Mouse (Mus musculus) left cerebral cortex, postnatal 14 days (tissue): Measurements from ENCODE around the gene Nccrp1. TPM values are rescaled to one million over a fixed set of nuclear protein-coding genes. Genes with fewer than 3 reads are reported as not detected.
"Not testable (repeated sequence)": the region's sequence is repeated elsewhere in the genome, so short reads cannot be mapped to it uniquely, and the experiment has no call there.

Experiments
- DNase-seq, 2 experiments: peaks; one replicate each; pipeline ENCODE4 v3.0.0; 2021 to 2022; ENCODE audit warnings: low spot score in 2 of 2, mixed read lengths in 1 of 2
- intact Hi-C: fragments of 180-260 bp; cut with DNase I; formaldehyde crosslinking; loops from one replicate; pipeline ENCODE4 v1.15.1; 2025
- microRNA-seq, 2 experiments: library from miRNA; unstranded; fragments of <30 nt; microRNA quantifications; one replicate each; pipeline ENCODE4 v1.2.0; 2022
- total RNA-seq, 2 experiments: library from RNA; stranded (reverse); gene quantifications; 2 replicates each; pipeline ENCODE4 v1.2.3; 2021

The Nccrp1 gene
- total RNA-seq, 2 experiments from 2014 or later = 0.36 to 0.53 TPM

DNA sequence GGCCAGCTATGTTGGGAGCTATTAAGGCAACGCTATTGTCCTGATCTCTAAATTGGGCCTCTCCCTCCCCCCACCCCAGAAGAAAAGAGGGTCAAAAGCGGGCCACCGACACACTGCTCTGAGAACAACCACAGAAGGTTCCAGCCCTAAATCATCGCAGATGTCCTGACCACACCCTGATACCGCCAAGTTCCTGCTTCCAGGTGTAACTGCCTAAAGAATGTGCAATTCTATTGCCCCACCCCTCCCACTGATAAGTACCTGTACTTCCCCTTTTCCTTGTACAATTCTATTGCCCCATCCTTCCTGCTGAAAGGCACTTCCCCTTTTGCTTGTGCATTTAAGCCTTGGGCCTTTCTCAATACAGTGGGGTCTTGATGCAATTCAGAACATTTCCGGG lies 8.2 kb downstream of the Nccrp1 start:
- DNase-seq, intact Hi-C loops: not testable (repeated sequence)

GRCm38 (mm10) chr7:28532005-28532404 lies 15.0 kb downstream of the Nccrp1 start:
- no peak for DNase-seq
- intact Hi-C loops = no loop called here

GRCm38 (mm10) chr7:28527922-28528719 lies 18.9 kb downstream of the Nccrp1 start:
- peak; percentile 33 to 61 for DNase-seq
- intact Hi-C loops = loop anchor here (5.0 kb wide), 1 partner anchor 81 kb away; no protein-coding TSS in a partner anchor

- DNase-seq, intact Hi-C loops: not testable (repeated sequence)
Observed at GRCm38 (mm10) chr7:28522536-28522935, 24.5 kb downstream of the Nccrp1 start, which contains the start of gene Ifnl3. Gene Ifnl3, plus strand, starts transcription at chr7:28522836.

DNA sequence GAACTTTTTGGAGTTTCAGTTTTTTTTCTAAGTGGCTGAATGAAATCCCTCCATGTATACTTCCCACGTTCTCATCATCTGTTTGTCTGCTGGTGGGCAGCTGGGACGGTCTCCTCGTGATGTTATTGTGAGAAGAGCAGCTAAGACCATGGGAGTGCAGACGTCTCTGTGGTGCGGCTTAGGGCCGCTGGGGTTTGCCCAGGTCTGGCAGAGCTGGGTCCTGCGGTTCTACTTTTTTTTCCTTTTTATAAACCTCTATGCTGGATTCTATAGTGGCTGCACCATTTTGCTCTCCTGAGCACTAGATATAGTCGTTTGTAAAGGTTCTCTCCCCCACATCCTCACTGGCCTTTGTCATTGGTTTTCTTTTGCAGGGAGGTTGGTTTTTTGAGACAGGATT lies 35.6 kb downstream of the Nccrp1 start:
- intact Hi-C loops = no loop called here
- DNase-seq = no peak

GRCm38 (mm10) chr7:28510405-28510974 lies 36.6 kb downstream of the Nccrp1 start, which contains the start of gene Ifnl2:
Gene Ifnl2, minus strand, starts transcription at chr7:28510455.
- intact Hi-C loops, DNase-seq: not testable (repeated sequence)

DNA sequence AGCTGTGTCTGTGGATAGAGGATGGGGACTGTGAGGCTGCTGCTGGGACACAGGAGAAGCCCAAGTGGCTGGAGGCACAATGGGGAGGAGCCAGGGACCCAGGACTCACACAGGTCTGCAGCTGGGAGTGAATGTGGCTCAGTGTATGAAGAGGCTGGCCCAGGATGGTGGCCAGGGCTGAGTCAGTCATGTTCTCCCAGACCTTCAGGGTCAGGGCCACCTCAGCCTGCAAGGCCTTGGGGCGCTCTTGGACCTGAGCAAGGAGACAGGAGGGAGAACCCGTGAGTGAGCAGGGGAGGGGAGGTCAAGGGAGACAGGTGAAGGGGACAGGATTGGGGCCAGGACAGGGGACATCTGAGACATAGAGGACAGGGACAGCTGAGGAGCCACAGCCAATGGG lies 37.9 kb downstream of the Nccrp1 start:
- intact Hi-C loops = not testable (repeated sequence)

GRCm38 (mm10) chr7:28505585-28505984 lies 41.5 kb downstream of the Nccrp1 start:
- intact Hi-C loops = no loop called here
- DNase-seq = no peak

More for the DNA sequence above, 37.9 kb downstream of the Nccrp1 start:
- DNase-seq = not testable (repeated sequence)

DNA sequence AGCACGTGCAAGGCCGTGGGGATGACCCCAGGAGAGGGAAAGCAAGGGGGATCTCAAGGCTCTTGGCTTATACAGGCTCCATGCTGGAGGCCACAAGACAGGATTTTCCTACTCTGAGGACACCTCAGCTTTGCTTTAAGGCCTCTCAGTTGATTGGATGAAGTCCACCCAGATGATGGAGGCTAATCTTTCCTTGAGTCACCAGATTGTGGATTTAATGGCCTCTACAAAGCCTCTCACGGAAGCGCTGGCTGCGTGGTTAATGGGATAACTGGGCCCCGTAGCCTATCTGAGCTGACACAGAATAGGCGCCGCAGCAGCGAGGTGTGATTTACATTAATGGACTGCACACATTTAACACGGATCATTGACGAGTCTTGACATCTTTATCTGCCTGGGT lies 51.6 kb downstream of the Nccrp1 start:
- no peak for DNase-seq
- intact Hi-C loops = no loop called here

Small RNA genes lying within 50 kb of the gene (microRNA-seq; reads per million reads assigned to microRNA genes)
- 0.26 to 1.0 reads per million in 2 experiments for gene Mir7049

Other genes starting within 250 kb of the Nccrp1 start
- 1 to 10 TPM; 2.2 to 2.6 TPM for gene Dll3, start 245.0 kb downstream of the Nccrp1 start, total RNA-seq
- 10 to 100 TPM; 39.9 to 42.8 TPM for gene Timm50, start 235.2 kb downstream of the Nccrp1 start, total RNA-seq
- gene Supt5, start 208.5 kb downstream of the Nccrp1 start, total RNA-seq = 100 to 1,000 TPM; 113 to 114 TPM
- gene Rps16, start 196.6 kb downstream of the Nccrp1 start, total RNA-seq = 100 to 1,000 TPM; 481 to 507 TPM
- gene Plekhg2, start 174.7 kb downstream of the Nccrp1 start, total RNA-seq = 10 to 100 TPM; 10.1 to 10.3 TPM
- gene Zfp36, start 167.0 kb downstream of the Nccrp1 start, total RNA-seq = 1 to 10 TPM; 1.5 to 3.3 TPM
- 10 to 100 TPM; 18.0 to 19.8 TPM for gene Med29, start 154.5 kb downstream of the Nccrp1 start, total RNA-seq
- gene Paf1, start 154.3 kb downstream of the Nccrp1 start, total RNA-seq = 10 to 100 TPM; 59.9 to 60.0 TPM
- gene Gmfg, start 109.8 kb downstream of the Nccrp1 start, total RNA-seq = 1 to 10 TPM; 2.6 to 3.3 TPM
- gene Lrfn1, start 95.3 kb downstream of the Nccrp1 start, total RNA-seq = 10 to 100 TPM; 97.0 to 98.5 TPM
- gene Ifnl2, start 36.8 kb downstream of the Nccrp1 start, total RNA-seq = not detected
- not detected for gene Ifnl3, start 24.4 kb downstream of the Nccrp1 start, total RNA-seq
- not detected for gene Sycn, start 6.4 kb downstream of the Nccrp1 start, total RNA-seq
- gene Samd4b, start 50.9 kb upstream of the Nccrp1 start, total RNA-seq = 10 to 100 TPM; 59.8 to 61.6 TPM
- 1 to 10 TPM; 8.7 to 10.0 TPM for gene Pak4, start 50.9 kb upstream of the Nccrp1 start, total RNA-seq
- gene Acp7, start 84.1 kb upstream of the Nccrp1 start, total RNA-seq = 1 to 10 TPM in 1 of 2 experiments, under 1 TPM in 1; 0.53 to 1.1 TPM
- gene Fbxo27, start 145.6 kb upstream of the Nccrp1 start, total RNA-seq = 10 to 100 TPM; 16.9 to 19.9 TPM
- gene Fbxo17, start 169.6 kb upstream of the Nccrp1 start, total RNA-seq = under 1 TPM; 0.88 to 0.93 TPM
- gene Mrps12, start 194.6 kb upstream of the Nccrp1 start, total RNA-seq = 10 to 100 TPM; 60.4 to 66.5 TPM
- 10 to 100 TPM; 13.0 to 17.9 TPM for gene Sars2, start 194.7 kb upstream of the Nccrp1 start, total RNA-seq
- gene Ccer2, start 208.9 kb upstream of the Nccrp1 start, total RNA-seq = 1 to 10 TPM; 1.3 TPM
- 100 to 1,000 TPM; 189 to 230 TPM for gene Sirt2, start 219.5 kb upstream of the Nccrp1 start, total RNA-seq
- 10 to 100 TPM; 39.3 to 39.6 TPM for gene Nfkbib, start 220.3 kb upstream of the Nccrp1 start, total RNA-seq
- 1 to 10 TPM; 1.6 to 2.5 TPM for gene Rinl, start 241.7 kb upstream of the Nccrp1 start, total RNA-seq